Comparison of ENCODE assay signal across 8 mouse cellular contexts in genomic region chr4:3053060-3053406, GRCm38 (mm10).
DNase-seq lines count a peak whose midpoint lies in the region; ATAC-seq and TF ChIP-seq lines count a peak whose summit lies in the region.

No protein-coding gene starts in this region.

- no peaks in the 10 kb centered on the region for H3K27me3 ChIP-seq in liver, embryonic 12.5 days (replicated peaks)

- H3K9ac ChIP-seq in liver, embryonic 12.5 days: no peak overlapping the region

- no peaks in the 10 kb centered on the region for H3K4me1 ChIP-seq in liver, embryonic 12.5 days

- DNase-seq in cerebellum, postnatal 4 days (ENCODE audit: low spot score in 2 of 2): peak; percentile 0 to 6
- no peak for DNase-seq in cerebellum, adult 9-11 months
- DNase-seq in layer of hippocampus, adult 11-12 months (ENCODE audit: low spot score): peak; percentile 0
- DNase-seq in layer of hippocampus, adult 2 months (ENCODE audit: low spot score in 2 of 2): no peak
- peak; percentile 11 for DNase-seq in 416B (ENCODE audit: low read depth)
- no peak for DNase-seq in left cerebral cortex, adult 9 months (ENCODE audit: low spot score in 2 of 2)
- no peak for DNase-seq in layer of hippocampus, adult 9-11 months

- no peaks in the 10 kb centered on the region for H3K36me3 ChIP-seq in liver, embryonic 12.5 days

- H3K9me3 ChIP-seq in liver, embryonic 12.5 days (replicated peaks): peaks cover 63% of the 10 kb centered on the region

- no peak overlapping the region for H3K27ac ChIP-seq in layer of hippocampus, adult 2 months
- no peak overlapping the region for H3K27ac ChIP-seq in liver, embryonic 12.5 days

- no peak for TF ChIP-seq CTCF in layer of hippocampus, adult 2 months (conservative IDR thresholded peaks at IDR 0.05)

- WGBS in liver, embryonic 12.5 days (ENCODE audit: insufficient replicate concordance): 39% methylated on average over 4 of the region's 4 CpGs

- H3K4me3 ChIP-seq in layer of hippocampus, adult 2 months: no peak overlapping the region
- H3K4me3 ChIP-seq in liver, embryonic 12.5 days: no peak overlapping the region

- no peak overlapping the region for H3K4me2 ChIP-seq in liver, embryonic 12.5 days

- peak; percentile 10; the same call in 1 of the 2 replicates for ATAC-seq in liver, embryonic 12.5 days

Comparison
In these comparisons a context has a peak if more than half of its experiments do, and no peak if none do; other contexts are left out.
1. DNase-seq: peak in cerebellum, postnatal 4 days (2 of 2), layer of hippocampus, adult 11-12 months (single experiment) and 416B (single experiment); none in cerebellum, adult 9-11 months (single experiment), layer of hippocampus, adult 2 months (0 of 2), left cerebral cortex, adult 9 months (0 of 2) and layer of hippocampus, adult 9-11 months (single experiment).